Mouse (Mus musculus) midbrain, embryonic 14.5 days (tissue): ENCODE results near the gene Zdhhc19. TPM values are rescaled to one million over a fixed set of nuclear protein-coding genes. Genes with fewer than 3 reads are reported as not detected.

Experiments
- ATAC-seq: fragments of 200-750 bp; cut with Nextera tagmentation; 2 replicates; pipeline ENCODE4 v1.8.0; 2017; ENCODE audit warnings: moderate number of reproducible peaks, moderate library complexity; ENCODE audit not compliant: low FRiP score, low TSS enrichment
- DNase-seq: peaks from one replicate; pipeline ENCODE4 v3.0.0-alpha.2; 2015
- H3K27ac ChIP-seq: fragments of 300-500 bp; sonication (generic); replicated peaks from 2 replicates; pipeline ENCODE4 v1.5.1; 2014; ENCODE audit warnings: mild to moderate bottlenecking, low read depth, low read length, moderate library complexity
- H3K27me3 ChIP-seq: fragments of 300-500 bp; sonication (generic); 2 replicates; pipeline ENCODE4 v1.6.1; 2014; ENCODE audit warnings: low read length, control low read depth, mixed read lengths; ENCODE audit not compliant: control insufficient read depth, insufficient read depth
- H3K36me3 ChIP-seq: fragments of 300-500 bp; sonication (generic); 2 replicates; pipeline ENCODE4 v1.6.1; 2014; ENCODE audit warnings: low read length, control low read depth; ENCODE audit not compliant: control insufficient read depth, insufficient read depth
- H3K4me1 ChIP-seq: fragments of 300-500 bp; sonication (generic); 2 replicates; pipeline ENCODE4 v1.6.1; 2014; ENCODE audit warnings: mild to moderate bottlenecking, antibody characterized with exemption, low read length, control low read depth; ENCODE audit not compliant: control insufficient read depth, insufficient read depth
- H3K4me2 ChIP-seq: fragments of 300-500 bp; sonication (generic); 2 replicates; pipeline ENCODE4 v1.6.1; 2014; ENCODE audit warnings: mild to moderate bottlenecking, low read length, moderate library complexity
- H3K4me3 ChIP-seq: fragments of 300-500 bp; sonication (generic); replicated peaks from 2 replicates; pipeline ENCODE4 v1.5.1; 2014; ENCODE audit warnings: low read depth, low read length
- H3K9ac ChIP-seq: fragments of 300-500 bp; sonication (generic); replicated peaks from 2 replicates; pipeline ENCODE4 v1.6.1; 2014; ENCODE audit warnings: mild to moderate bottlenecking, low read length, moderate library complexity
- H3K9me3 ChIP-seq: fragments of 300-500 bp; sonication (generic); 2 replicates; pipeline ENCODE4 v1.6.1; 2016; ENCODE audit warnings: low read length, control low read depth, mixed read lengths; ENCODE audit not compliant: control insufficient read depth
- WGBS: fragments of 180-500 bp; shearing (Covaris S2); extraction: QIAGEN DNeasy Blood & Tissue Kit; methylation state at CpG from one replicate; pipeline ENCODE4 v1.1.7; 2014; 5-methylcytosine and 5-hydroxymethylcytosine counted together
- polyA plus RNA-seq: library from polyadenylated mRNA; unstranded; fragments of >200 nt; fragmentation: Nextera tagmentation; extraction: Ambion mirVana; gene quantifications from 2 replicates; pipeline ENCODE4 v1.2.1, GENCODE M21; 2014

Gene Zdhhc19
- polyA plus RNA-seq, 1 experiment from 2014 or later, result not detected

DNA sequence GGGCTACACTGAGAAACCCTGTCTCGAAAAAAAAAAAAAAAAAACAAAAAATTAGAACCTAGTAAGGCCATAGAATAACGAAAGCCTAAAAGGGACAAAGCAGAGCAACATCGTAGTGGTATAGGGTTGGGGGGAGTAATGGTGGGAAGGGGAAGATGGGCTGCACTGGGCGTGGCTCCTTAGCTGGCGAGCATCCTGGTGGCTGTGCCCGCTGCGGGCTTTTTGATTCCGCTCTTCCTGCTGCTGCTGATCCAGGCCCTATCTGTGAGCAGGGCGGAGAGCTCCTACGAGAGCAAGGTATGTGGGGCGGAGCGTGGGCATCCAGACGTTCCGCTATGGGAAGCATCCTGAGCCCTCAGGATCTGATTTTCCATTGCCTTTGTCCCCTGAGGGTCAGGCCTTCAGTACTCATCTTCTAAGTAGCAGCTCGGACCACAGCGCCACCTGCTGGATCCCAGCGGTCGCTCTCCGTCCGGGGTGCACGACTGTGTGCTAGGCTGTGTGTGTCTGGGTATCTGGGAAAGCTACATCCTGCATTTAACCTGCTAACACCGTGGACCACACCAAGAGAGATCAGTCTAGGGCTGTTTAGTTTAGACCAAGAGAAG, 3.5 kb downstream of the Zdhhc19 start:
- WGBS, result 10% methylated on average over 22 of the region's 22 CpGs
- no peaks in the 10 kb centered on the region for H3K9me3 ChIP-seq

DNA sequence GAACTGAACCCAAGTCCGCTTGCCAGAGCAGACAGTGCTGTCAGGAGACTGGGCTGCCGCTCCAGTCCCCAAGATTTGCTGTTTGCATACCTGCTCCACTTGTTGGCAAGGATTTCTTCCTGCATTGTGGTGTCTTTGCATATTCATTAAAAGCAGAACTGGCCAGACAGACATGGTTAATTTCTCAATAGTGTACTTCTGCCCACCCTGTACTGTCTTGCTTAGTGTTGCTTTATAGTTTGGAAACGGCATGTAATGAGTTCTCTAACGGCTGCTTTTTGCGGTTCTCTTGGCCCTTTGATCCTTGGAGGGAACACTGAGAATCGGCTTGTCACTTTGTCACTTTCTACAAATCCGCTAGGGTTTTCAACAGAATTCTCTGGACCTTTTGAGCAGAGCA, 5.4 kb downstream of the Zdhhc19 start:
- Histone ChIP-seq H3K36me3 (no peaks in the 10 kb centered on the region), H3K27me3 (no peaks in the 10 kb centered on the region), H3K9ac (no peak overlapping the region), H3K4me2 (no peak overlapping the region), H3K4me1 (no peaks in the 10 kb centered on the region), H3K4me3 (no peak overlapping the region), H3K27ac (no peak overlapping the region), H3K9me3 (no peaks in the 10 kb centered on the region)
- DNase-seq (no peak), ATAC-seq (no peak)
- 77% methylated on average over 7 of the region's 7 CpGs for WGBS

More for the DNA sequence above, 3.5 kb downstream of the Zdhhc19 start:
- DNase-seq, result peak; percentile 95
- Histone ChIP-seq H3K9ac (peak overlapping the region; percentile 59), H3K4me1 (no peaks in the 10 kb centered on the region), H3K4me2 (peak overlapping the region; percentile 65), H3K36me3 (no peaks in the 10 kb centered on the region), H3K4me3 (peak overlapping the region; percentile 37), H3K27ac (peak overlapping the region; percentile 66), H3K27me3 (no peaks in the 10 kb centered on the region)
- ATAC-seq, result peak; percentile 91

- no peaks in the 10 kb centered on the region for H3K9me3 ChIP-seq
- no peak overlapping the region for H3K9ac ChIP-seq
- DNase-seq (no peak), ATAC-seq (no peak)
- 90% methylated on average over 12 of the region's 12 CpGs for WGBS
- H3K4me2 ChIP-seq, result no peak overlapping the region
- H3K27ac ChIP-seq, result no peak overlapping the region
- H3K4me1 ChIP-seq, result no peaks in the 10 kb centered on the region
- no peak overlapping the region for H3K4me3 ChIP-seq
- H3K36me3 ChIP-seq, result no peaks in the 10 kb centered on the region
- no peaks in the 10 kb centered on the region for H3K27me3 ChIP-seq
Observed at GRCm38 (mm10) chr16:32502621-32503335, 6.7 kb downstream of the Zdhhc19 start.

DNA sequence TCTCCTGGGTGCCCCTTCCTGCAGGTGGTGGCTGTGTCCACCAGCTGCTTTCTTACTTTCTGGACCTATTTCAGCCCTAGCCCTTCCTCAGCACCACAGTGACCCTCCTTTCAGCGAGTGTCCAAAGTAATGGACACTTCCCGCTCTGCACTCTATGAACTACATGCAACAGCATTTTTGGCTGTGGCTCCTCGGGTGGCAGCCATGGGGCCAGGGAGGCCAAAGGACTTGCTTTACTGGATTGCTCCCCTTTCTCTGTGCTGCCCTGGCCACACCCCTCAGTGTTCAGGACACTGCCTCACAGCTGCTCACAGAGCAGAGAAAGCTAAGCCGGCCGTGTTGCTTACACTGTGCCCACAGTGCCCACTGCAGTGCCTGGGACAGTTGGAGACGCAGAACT, 7.6 kb downstream of the Zdhhc19 start:
- Histone ChIP-seq H3K9ac (no peak overlapping the region), H3K4me2 (no peak overlapping the region), H3K27me3 (no peaks in the 10 kb centered on the region), H3K4me1 (no peaks in the 10 kb centered on the region), H3K27ac (no peak overlapping the region), H3K4me3 (no peak overlapping the region), H3K36me3 (no peaks in the 10 kb centered on the region), H3K9me3 (no peaks in the 10 kb centered on the region)
- 65% methylated on average over 6 of the region's 6 CpGs for WGBS
- no peak for ATAC-seq
- DNase-seq, result no peak

- no peak overlapping the region for H3K9ac ChIP-seq
- no peak for DNase-seq
- H3K4me3 ChIP-seq, result no peak overlapping the region
- 77% methylated on average over 8 of the region's 8 CpGs for WGBS
- no peak overlapping the region for H3K4me2 ChIP-seq
- no peak overlapping the region for H3K27ac ChIP-seq
- no peaks in the 10 kb centered on the region for H3K9me3 ChIP-seq
- peaks cover 2% of the 10 kb centered on the region; the same call in 1 of the 2 replicates for H3K4me1 ChIP-seq
- ATAC-seq, result no peak
- H3K27me3 ChIP-seq, result no peaks in the 10 kb centered on the region
- no peaks in the 10 kb centered on the region for H3K36me3 ChIP-seq
Observed at GRCm38 (mm10) chr16:32506298-32506697, 10.2 kb downstream of the Zdhhc19 start.

GRCm38 (mm10) chr16:32506868-32507267, 10.8 kb downstream of the Zdhhc19 start:
- peaks cover 2% of the 10 kb centered on the region; the same call in 1 of the 2 replicates for H3K4me1 ChIP-seq
- no peaks in the 10 kb centered on the region for H3K36me3 ChIP-seq
- WGBS, result 77% methylated on average over 7 of the region's 7 CpGs
- no peaks in the 10 kb centered on the region for H3K27me3 ChIP-seq
- no peak overlapping the region for H3K4me3 ChIP-seq
- DNase-seq, result no peak
- no peak overlapping the region for H3K9ac ChIP-seq
- H3K27ac ChIP-seq, result no peak overlapping the region
- ATAC-seq, result no peak
- no peak overlapping the region for H3K4me2 ChIP-seq
- H3K9me3 ChIP-seq, result no peaks in the 10 kb centered on the region

- H3K4me2 ChIP-seq, result no peak overlapping the region
- peaks cover 2% of the 10 kb centered on the region; the same call in 1 of the 2 replicates for H3K4me1 ChIP-seq
- 19% methylated on average over 9 of the region's 9 CpGs for WGBS
- H3K36me3 ChIP-seq, result no peaks in the 10 kb centered on the region
- H3K27me3 ChIP-seq, result no peaks in the 10 kb centered on the region
- H3K9me3 ChIP-seq, result no peaks in the 10 kb centered on the region
- no peak for ATAC-seq
- no peak overlapping the region for H3K4me3 ChIP-seq
- H3K27ac ChIP-seq, result no peak overlapping the region
- no peak overlapping the region for H3K9ac ChIP-seq
- peak; percentile 59 for DNase-seq
Observed at GRCm38 (mm10) chr16:32507407-32507806, 11.3 kb downstream of the Zdhhc19 start.

DNA sequence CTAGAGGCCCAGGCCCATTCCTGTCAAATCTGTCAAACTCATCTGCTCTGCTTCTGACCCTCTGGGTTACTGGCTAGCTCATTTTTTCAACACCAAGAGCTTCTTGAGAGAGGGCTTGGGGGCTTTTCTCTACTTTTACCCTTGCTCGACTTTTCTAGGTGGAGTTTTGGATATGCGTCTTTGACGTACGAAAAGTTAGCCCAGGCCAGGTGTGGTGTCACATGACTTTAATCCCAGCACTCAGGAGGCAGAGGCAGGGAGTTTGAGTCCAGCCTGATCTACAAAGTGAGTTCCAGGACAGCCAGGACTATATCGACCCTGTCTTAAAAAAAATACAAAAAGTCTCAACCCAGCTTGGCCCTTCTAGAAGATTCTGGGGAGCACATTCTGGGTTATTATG, 12.0 kb downstream of the Zdhhc19 start:
- Histone ChIP-seq H3K27me3 (no peaks in the 10 kb centered on the region), H3K36me3 (no peaks in the 10 kb centered on the region), H3K4me3 (no peak overlapping the region), H3K9ac (no peak overlapping the region), H3K27ac (no peak overlapping the region), H3K9me3 (no peaks in the 10 kb centered on the region), H3K4me2 (no peak overlapping the region), H3K4me1 (peaks cover 2% of the 10 kb centered on the region; the same call in 1 of the 2 replicates)
- DNase-seq, result no peak
- 92% methylated on average over 5 of the region's 5 CpGs for WGBS
- ATAC-seq, result no peak
